Mouse (Mus musculus) neutrophil, adult 5-6 weeks (primary cell): Measurements from ENCODE around the gene Ass1. TPM values are rescaled to one million over a fixed set of nuclear protein-coding genes. Genes with fewer than 3 reads are reported as not detected.

Experiments used
- ATAC-seq: fragments of 151-379, 151-347 bp; 2 replicates; pipeline ENCODE4 v1.8.0; 2017; ENCODE audit warnings: mild to moderate bottlenecking, moderate TSS enrichment; ENCODE audit not compliant: insufficient number of reproducible peaks, poor library complexity, low FRiP score, severe bottlenecking; ENCODE audit errors: extremely low read depth
- total RNA-seq: library from RNA; stranded (forward); fragments of 200-1000 nt; gene quantifications from 2 replicates; pipeline ENCODE4 v1.2.3, GENCODE M21; 2017

Ass1 gene
- total RNA-seq, 1 experiment from 2014 or later, result 10.6 TPM

- no peak for ATAC-seq
Measured at GRCm38 (mm10) chr2:31454280-31454679, 15.7 kb upstream of the Ass1 start.

DNA sequence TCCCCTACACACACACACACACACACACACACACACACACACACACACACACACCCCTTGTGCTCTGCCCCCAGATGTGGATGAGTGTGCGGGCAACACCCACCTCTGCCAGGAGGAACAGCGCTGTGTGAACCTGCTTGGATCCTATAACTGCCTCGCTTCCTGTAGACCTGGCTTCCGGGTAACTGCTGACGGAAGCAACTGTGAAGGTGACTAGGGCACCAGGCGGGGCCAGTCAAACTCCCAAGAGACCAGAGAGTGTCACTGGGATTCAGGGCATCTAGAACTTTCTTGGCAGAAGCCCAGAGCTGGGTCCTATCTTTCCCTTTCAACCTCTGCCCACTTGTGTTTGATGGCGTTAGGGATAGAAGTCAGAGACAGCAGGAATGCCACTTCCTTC is 14.6 kb upstream of the Ass1 start:
- peak; percentile 31 for ATAC-seq

- ATAC-seq, result no peak
Measured at GRCm38 (mm10) chr2:31458460-31458859, 11.5 kb upstream of the Ass1 start.

- no peak for ATAC-seq
Measured at GRCm38 (mm10) chr2:31458989-31459936, 10.7 kb upstream of the Ass1 start.

DNA sequence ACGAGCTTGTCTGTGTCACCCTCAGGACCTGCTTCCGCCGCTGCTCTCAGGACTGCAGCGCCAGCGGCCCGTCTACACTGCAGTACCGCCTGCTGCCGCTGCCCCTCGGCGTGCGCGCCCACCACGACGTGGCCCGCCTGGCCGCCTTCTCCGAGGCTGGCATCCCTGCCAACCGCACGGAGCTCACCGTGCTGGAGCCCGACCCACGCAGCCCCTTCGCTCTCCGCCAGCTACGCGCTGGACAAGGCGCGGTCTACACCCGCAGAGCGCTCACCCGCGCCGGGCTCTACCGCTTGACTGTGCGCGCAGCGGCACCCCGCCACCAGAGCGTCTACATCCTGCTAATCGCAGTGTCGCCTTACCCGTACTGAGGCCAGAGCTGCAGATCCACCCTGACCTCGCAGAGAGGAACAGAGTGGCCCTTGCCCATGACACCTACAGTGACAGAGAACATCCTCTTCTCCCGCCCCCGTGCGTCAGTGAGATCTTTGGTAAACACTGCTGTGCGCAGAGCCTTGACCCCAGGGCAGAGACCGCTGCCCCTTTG is 9.9 kb upstream of the Ass1 start:
- peak; percentile 40 for ATAC-seq

DNA sequence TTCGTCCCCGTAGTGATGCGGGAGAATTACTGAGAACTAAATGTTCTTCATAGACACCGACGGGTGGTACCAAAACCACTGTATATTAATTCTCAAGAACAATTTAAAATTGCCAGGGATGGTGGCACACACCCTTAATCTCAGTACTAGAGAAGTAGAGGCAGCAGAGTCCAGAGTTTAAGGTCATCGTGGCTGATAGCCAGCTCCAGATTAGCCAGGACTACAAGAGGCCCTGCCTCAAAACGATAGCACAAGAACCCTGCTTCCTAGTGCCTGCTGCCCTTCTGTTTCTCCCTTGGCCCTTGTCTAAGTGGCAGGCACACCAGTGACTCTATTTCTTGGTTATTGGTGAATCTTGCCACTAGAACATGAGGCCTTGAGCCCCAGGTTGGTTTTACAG is 9.1 kb upstream of the Ass1 start:
- no peak for ATAC-seq

DNA sequence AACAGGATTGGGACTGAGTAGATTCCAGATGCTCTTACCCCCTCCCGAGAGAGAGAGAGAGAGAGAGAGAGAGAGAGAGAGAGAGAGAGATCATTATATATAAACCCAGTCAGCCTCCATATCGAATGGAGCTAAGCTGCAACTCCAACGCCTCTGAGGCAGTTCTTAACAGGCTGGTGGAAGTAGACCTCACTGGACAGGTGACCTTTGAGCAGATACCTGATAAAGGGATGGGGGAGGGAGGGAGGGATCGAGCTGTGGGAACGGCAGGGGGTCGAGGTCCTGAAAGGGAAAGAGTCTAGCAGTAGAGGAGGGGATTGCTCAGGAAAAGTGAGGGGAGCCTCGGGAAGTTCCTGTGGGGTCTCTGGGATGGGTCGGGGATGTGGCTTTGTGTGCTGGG is 8.0 kb upstream of the Ass1 start:
- no peak for ATAC-seq

- no peak for ATAC-seq
Measured at GRCm38 (mm10) chr2:31463253-31463652, 6.8 kb upstream of the Ass1 start.

GRCm38 (mm10) chr2:31463696-31464528 is 6.1 kb upstream of the Ass1 start:
- peak; percentile 43; the same call in 1 of the 2 replicates for ATAC-seq

DNA sequence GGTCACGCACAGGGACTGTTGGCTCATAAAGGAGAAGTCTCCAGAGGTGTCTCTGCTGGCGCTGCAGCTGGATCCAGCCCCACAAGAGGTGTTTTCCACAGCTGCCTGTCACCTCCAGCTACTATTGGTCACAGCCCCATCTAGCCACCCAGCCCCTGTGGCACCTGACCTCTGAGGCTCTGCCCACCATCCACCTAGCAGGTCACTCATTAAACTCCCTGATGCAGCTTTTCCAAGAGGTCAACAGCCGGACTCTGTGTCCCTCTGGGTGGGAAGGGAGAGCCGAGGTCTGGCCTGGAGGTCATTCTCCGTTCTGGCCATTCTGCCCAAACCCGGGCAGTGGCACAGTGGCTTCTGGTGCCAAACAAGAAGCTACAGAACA is 5.5 kb upstream of the Ass1 start:
- no peak for ATAC-seq

GRCm38 (mm10) chr2:31467457-31467856 is 2.5 kb upstream of the Ass1 start:
- no peak for ATAC-seq

GRCm38 (mm10) chr2:31468857-31469256 is 1.1 kb upstream of the Ass1 start:
- no peak for ATAC-seq

DNA sequence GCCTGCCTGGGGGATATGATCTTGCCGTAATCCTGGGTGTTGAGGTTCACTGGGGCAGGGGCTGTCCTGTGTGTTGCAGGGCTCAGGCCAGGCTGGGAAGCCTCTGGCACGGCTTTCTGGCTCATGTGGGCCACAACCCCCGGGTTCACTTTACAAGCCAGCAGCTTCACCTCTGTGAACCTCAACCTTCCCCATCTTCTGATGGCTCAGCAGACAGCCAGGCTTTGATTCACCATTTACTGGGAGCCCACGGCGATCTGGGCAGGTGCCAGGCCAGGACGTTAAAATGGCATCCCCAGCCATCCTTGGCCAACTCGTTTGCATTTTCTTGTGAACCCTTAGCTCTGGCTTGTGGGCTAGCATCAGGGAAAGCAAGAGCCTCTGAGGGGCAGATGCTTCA is 527 bp upstream of the Ass1 start:
- ATAC-seq, result no peak

DNA sequence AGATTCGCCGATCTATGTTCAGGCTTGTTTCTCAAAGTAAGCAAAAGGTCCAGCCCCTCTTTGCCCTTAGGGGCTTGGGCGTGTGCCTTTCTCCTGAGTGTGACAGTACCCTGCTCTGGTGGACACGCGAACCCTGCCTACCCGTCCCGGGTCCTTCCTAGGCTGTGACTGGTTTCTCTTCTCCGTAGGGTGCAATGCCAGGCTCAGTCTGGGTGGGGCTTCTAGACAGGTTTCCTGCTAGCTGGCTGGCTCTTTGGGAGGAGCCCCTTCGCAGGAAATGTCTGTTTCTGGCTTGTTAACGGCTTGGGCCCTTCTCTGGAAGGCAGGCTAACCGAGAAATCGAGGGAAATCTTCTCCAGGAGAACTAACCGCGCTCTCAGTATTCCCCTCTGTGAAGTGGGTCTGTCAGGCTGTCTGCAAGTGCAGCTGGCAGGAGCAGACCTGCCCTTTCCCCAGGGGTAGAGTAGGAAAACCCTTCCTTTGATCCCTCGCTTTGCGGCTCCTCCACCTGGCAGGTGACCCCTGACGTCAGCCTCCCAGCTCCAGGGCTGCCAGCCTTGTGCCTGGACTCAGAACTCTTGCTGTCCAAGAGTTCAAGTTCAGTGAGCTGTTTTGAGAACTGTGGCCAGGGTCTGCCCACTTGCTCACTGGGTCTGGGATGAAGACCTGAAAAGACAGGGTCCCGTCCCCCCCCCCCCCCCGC is 827 bp downstream of the Ass1 start:
- ATAC-seq, result no peak

- ATAC-seq, result no peak
Measured at GRCm38 (mm10) chr2:31471611-31472010, 1.6 kb downstream of the Ass1 start.

- 0 out of 2 replicates have a peak, but pooled peaks have one; percentile 17 for ATAC-seq
Measured at GRCm38 (mm10) chr2:31472406-31473065, 2.5 kb downstream of the Ass1 start.

DNA sequence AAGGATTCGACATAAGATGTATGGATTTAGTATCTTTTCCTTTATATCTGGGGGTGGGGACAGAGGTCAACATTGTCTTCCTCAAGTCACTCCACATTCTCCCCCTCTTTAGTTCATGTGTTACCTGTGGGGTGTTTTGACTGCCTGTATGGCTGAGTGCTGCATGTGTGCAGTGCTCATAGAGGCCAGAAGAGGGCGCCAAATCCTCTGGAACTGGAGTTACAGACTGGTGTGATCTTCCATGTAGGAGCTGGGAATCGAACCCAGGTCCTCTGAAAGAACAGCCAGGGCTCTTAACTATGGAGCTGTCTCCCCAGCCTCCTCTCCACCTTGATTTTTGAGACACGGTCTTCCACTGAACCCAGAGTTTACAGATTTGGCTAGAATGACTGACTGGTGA is 3.9 kb downstream of the Ass1 start:
- ATAC-seq, result no peak

GRCm38 (mm10) chr2:31474686-31475085 is 4.7 kb downstream of the Ass1 start:
- ATAC-seq, result no peak
